Mouse (Mus musculus): ENCODE data around the gene Dazl. TPM values are rescaled to one million over a fixed set of nuclear protein-coding genes. Genes with fewer than 3 reads are reported as not detected.
A peak's percentile ranks its signal among the peaks of the same experiment; 100 is the strongest.

Dazl gene
- polyA plus RNA-seq, 1 experiment from 2014 or later, result 0.18 TPM

GRCm38 (mm10) chr17:50310148-50310802 is 16.8 kb upstream of the Dazl start:
- no peak for ATAC-seq
- H3K9me3 ChIP-seq (replicated peaks), result no peaks in the 10 kb centered on the region
- no peak overlapping the region for H3K27ac ChIP-seq
- WGBS, result 82% methylated on average over 10 of the region's 10 CpGs
- no peak overlapping the region for H3K9ac ChIP-seq
- 0 out of 2 replicates have a peak, but pooled peaks cover 1% of the 10 kb centered on the region for H3K4me1 ChIP-seq
- no peaks in the 10 kb centered on the region for H3K36me3 ChIP-seq (ENCODE audit: poor library complexity, severe bottlenecking)
- no peaks in the 10 kb centered on the region for H3K27me3 ChIP-seq
- no peak overlapping the region for H3K4me2 ChIP-seq
- H3K4me3 ChIP-seq, result no peak overlapping the region

GRCm38 (mm10) chr17:50309512-50310072 is 16.2 kb upstream of the Dazl start:
- H3K9me3 ChIP-seq (replicated peaks), result no peaks in the 10 kb centered on the region
- 0 out of 2 replicates have a peak, but pooled peaks cover 4% of the 10 kb centered on the region for H3K4me1 ChIP-seq
- H3K4me2 ChIP-seq, result no peak overlapping the region
- no peak overlapping the region for H3K27ac ChIP-seq
- H3K4me3 ChIP-seq, result no peak overlapping the region
- H3K9ac ChIP-seq, result no peak overlapping the region
- H3K36me3 ChIP-seq (ENCODE audit: poor library complexity, severe bottlenecking), result no peaks in the 10 kb centered on the region
- ATAC-seq, result no peak
- no peaks in the 10 kb centered on the region for H3K27me3 ChIP-seq
- 71% methylated on average over 5 of the region's 5 CpGs for WGBS

- no peak for ATAC-seq
- Histone ChIP-seq H3K27ac (no peak overlapping the region), H3K4me1 (0 out of 2 replicates have a peak, but pooled peaks cover 4% of the 10 kb centered on the region), H3K9me3 (replicated peaks) (no peaks in the 10 kb centered on the region), H3K4me2 (no peak overlapping the region), H3K36me3 (ENCODE audit: poor library complexity, severe bottlenecking) (no peaks in the 10 kb centered on the region), H3K9ac (no peak overlapping the region), H3K27me3 (no peaks in the 10 kb centered on the region), H3K4me3 (no peak overlapping the region)
- WGBS, result 62% methylated on average over 5 of the region's 5 CpGs
These were observed 15.4 kb upstream of the Dazl start for GRCm38 (mm10) chr17:50308880-50309279.

- no peak overlapping the region for H3K27ac ChIP-seq
- no peaks in the 10 kb centered on the region for H3K36me3 ChIP-seq (ENCODE audit: poor library complexity, severe bottlenecking)
- H3K4me1 ChIP-seq, result 0 out of 2 replicates have a peak, but pooled peaks cover 4% of the 10 kb centered on the region
- WGBS, result 94% methylated on average over 10 of the region's 10 CpGs
- no peak overlapping the region for H3K4me2 ChIP-seq
- no peak for ATAC-seq
- no peak overlapping the region for H3K9ac ChIP-seq
- no peaks in the 10 kb centered on the region for H3K27me3 ChIP-seq
- no peaks in the 10 kb centered on the region for H3K9me3 ChIP-seq (replicated peaks)
- no peak overlapping the region for H3K4me3 ChIP-seq
These were observed 14.7 kb upstream of the Dazl start for GRCm38 (mm10) chr17:50308059-50308647.

- 0 out of 2 replicates have a peak, but pooled peaks cover 4% of the 10 kb centered on the region for H3K4me1 ChIP-seq
- ATAC-seq, result no peak
These were observed 9.4 kb upstream of the Dazl start for GRCm38 (mm10) chr17:50302867-50303266.

GRCm38 (mm10) chr17:50300171-50300841 is 6.9 kb upstream of the Dazl start:
- Histone ChIP-seq H3K4me1 (0 out of 2 replicates have a peak, but pooled peaks cover 3% of the 10 kb centered on the region), H3K9ac (no peak overlapping the region), H3K9me3 (replicated peaks) (no peaks in the 10 kb centered on the region), H3K36me3 (ENCODE audit: poor library complexity, severe bottlenecking) (no peaks in the 10 kb centered on the region), H3K27me3 (no peaks in the 10 kb centered on the region), H3K4me2 (no peak overlapping the region), H3K27ac (no peak overlapping the region), H3K4me3 (no peak overlapping the region)
- no peak for ATAC-seq
- 94% methylated on average over 11 of the region's 11 CpGs for WGBS

More at GRCm38 (mm10) chr17:50302867-50303266, 9.4 kb upstream of the Dazl start:
- Histone ChIP-seq H3K27me3 (no peaks in the 10 kb centered on the region), H3K36me3 (ENCODE audit: poor library complexity, severe bottlenecking) (no peaks in the 10 kb centered on the region), H3K9ac (no peak overlapping the region), H3K27ac (no peak overlapping the region), H3K4me2 (no peak overlapping the region), H3K9me3 (replicated peaks) (no peaks in the 10 kb centered on the region), H3K4me3 (no peak overlapping the region)
- WGBS, result 88% methylated on average over 3 of the region's 3 CpGs

- no peak for ATAC-seq
- 88% methylated on average over 7 of the region's 7 CpGs for WGBS
- H3K9ac ChIP-seq, result no peak overlapping the region
- no peak overlapping the region for H3K4me3 ChIP-seq
- H3K27me3 ChIP-seq, result no peaks in the 10 kb centered on the region
- H3K9me3 ChIP-seq (replicated peaks), result peaks cover 5% of the 10 kb centered on the region
- H3K27ac ChIP-seq, result no peak overlapping the region
- no peaks in the 10 kb centered on the region for H3K4me1 ChIP-seq
- H3K4me2 ChIP-seq, result no peak overlapping the region
- no peaks in the 10 kb centered on the region for H3K36me3 ChIP-seq (ENCODE audit: poor library complexity, severe bottlenecking)
These were observed 5.4 kb upstream of the Dazl start for GRCm38 (mm10) chr17:50298821-50299220.

- no peaks in the 10 kb centered on the region for H3K4me1 ChIP-seq
- H3K36me3 ChIP-seq (ENCODE audit: poor library complexity, severe bottlenecking), result no peaks in the 10 kb centered on the region
- no peaks in the 10 kb centered on the region for H3K27me3 ChIP-seq
- peaks cover 14% of the 10 kb centered on the region for H3K9me3 ChIP-seq (replicated peaks)
- H3K4me2 ChIP-seq, result no peak overlapping the region
- no peak overlapping the region for H3K27ac ChIP-seq
- ATAC-seq, result no peak
- no peak overlapping the region for H3K4me3 ChIP-seq
- no peak overlapping the region for H3K9ac ChIP-seq
- 81% methylated on average over 12 of the region's 12 CpGs for WGBS
These were observed 1.3 kb upstream of the Dazl start for GRCm38 (mm10) chr17:50294726-50295125.

GRCm38 (mm10) chr17:50292661-50293171 is 720 bp downstream of the Dazl start:
- Histone ChIP-seq H3K9ac (peak overlapping the region; percentile 63), H3K4me3 (peak overlapping the region; percentile 46), H3K36me3 (ENCODE audit: poor library complexity, severe bottlenecking) (no peaks in the 10 kb centered on the region), H3K27ac (peak overlapping the region; percentile 31; the same call in 1 of the 2 replicates), H3K4me1 (no peaks in the 10 kb centered on the region), H3K4me2 (peak overlapping the region; percentile 59), H3K9me3 (replicated peaks) (peaks cover 14% of the 10 kb centered on the region), H3K27me3 (no peaks in the 10 kb centered on the region)
- WGBS, result 1% methylated on average over 38 of the region's 57 CpGs
- peak; percentile 95 for ATAC-seq

- Histone ChIP-seq H3K4me3 (no peak overlapping the region), H3K27me3 (no peaks in the 10 kb centered on the region), H3K9ac (no peak overlapping the region), H3K4me1 (no peaks in the 10 kb centered on the region), H3K4me2 (no peak overlapping the region), H3K9me3 (replicated peaks) (peaks cover 14% of the 10 kb centered on the region), H3K27ac (no peak overlapping the region), H3K36me3 (ENCODE audit: poor library complexity, severe bottlenecking) (no peaks in the 10 kb centered on the region)
- WGBS, result 17% methylated on average over 3 of the region's 3 CpGs
- peak; percentile 22; the same call in 1 of the 2 replicates for ATAC-seq
These were observed 1.8 kb downstream of the Dazl start for GRCm38 (mm10) chr17:50291485-50292200.

- WGBS, result 62% methylated on average over 6 of the region's 6 CpGs
- no peak overlapping the region for H3K9ac ChIP-seq
- no peak for ATAC-seq
- H3K4me2 ChIP-seq, result no peak overlapping the region
- H3K4me3 ChIP-seq, result no peak overlapping the region
- no peaks in the 10 kb centered on the region for H3K36me3 ChIP-seq (ENCODE audit: poor library complexity, severe bottlenecking)
- H3K27ac ChIP-seq, result no peak overlapping the region
- H3K4me1 ChIP-seq, result no peaks in the 10 kb centered on the region
- no peaks in the 10 kb centered on the region for H3K27me3 ChIP-seq
- H3K9me3 ChIP-seq (replicated peaks), result no peaks in the 10 kb centered on the region
These were observed 8.6 kb downstream of the Dazl start for GRCm38 (mm10) chr17:50284845-50285244.
